Mouse (Mus musculus) left cerebral cortex, postnatal 36 days (tissue): ENCODE results near the gene Atp6v0b. TPM values are rescaled to one million over a fixed set of nuclear protein-coding genes. Genes with fewer than 3 reads are reported as not detected.

Experiments used
- DNase-seq, 2 experiments: peaks; one replicate each; pipeline ENCODE4 v3.0.0; 2021 to 2022; ENCODE audit warnings: low spot score in 2 of 2, mixed read lengths in 1 of 2
- intact Hi-C: fragments of 180-260 bp; cut with DNase I; formaldehyde crosslinking; loops from one replicate; pipeline ENCODE4 v1.15.1; 2025
- total RNA-seq, 2 experiments: library from RNA; stranded (reverse); gene quantifications; 2 replicates each; pipeline ENCODE4 v1.2.3; 2021

Gene Atp6v0b
- total RNA-seq, 2 experiments from 2014 or later = 432 to 445 TPM

DNA sequence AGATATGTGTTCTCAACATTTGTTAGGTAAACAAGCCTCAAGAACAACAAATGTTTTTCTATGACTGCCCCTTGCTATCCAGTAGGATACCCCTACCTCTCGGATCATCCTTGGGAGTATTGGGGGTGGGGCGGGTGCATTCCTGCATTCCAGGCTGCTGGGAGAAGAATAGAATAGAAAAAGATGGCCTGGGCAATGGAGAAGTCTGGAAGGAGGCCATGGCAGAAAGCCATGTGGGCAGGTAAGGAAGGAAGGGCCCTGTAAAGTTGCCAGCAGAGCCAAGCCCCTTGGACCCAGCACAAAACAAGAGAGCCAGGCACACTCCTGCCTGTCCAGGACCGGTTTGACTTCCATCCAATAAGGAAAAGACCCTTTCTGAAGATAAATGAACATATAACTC lies 26.3 kb upstream of the Atp6v0b start:
- intact Hi-C loops = loop anchor here (10.0 kb wide), 1 partner anchor 381 kb away; the partner anchor contains the start of gene Ptprf
- DNase-seq = no peak

DNA sequence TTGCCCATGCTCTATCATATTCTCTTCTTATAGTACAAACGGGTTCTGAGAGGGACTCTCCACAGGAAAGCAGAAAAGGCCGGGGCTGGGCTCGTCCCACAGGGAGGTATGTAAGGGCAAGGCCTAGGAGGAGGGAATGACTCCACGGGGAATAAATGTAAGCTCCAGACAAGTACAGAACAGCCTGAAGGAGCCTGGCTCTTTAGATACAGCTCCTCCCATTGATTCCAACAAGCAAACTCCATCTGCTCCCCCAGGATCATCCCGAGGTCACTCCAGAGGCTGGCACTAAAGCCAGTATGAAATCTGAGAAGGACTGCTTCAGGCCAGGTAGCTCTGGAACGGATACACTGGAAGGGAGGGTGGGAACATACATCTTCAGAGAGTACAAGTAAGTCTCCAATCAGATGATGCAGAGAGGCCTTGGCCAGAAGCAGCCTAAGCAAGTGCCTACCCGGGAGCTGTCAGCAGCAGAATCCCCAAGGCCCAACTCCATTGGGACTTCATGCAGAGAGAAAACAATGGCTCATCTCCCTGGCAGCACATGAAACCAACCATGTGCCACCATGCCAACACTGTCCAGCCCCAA lies 25.6 kb upstream of the Atp6v0b start:
- intact Hi-C loops = loop anchor here (10.0 kb wide), 1 partner anchor 382 kb away; the partner anchor contains the start of gene Ptprf
- no peak for DNase-seq

DNA sequence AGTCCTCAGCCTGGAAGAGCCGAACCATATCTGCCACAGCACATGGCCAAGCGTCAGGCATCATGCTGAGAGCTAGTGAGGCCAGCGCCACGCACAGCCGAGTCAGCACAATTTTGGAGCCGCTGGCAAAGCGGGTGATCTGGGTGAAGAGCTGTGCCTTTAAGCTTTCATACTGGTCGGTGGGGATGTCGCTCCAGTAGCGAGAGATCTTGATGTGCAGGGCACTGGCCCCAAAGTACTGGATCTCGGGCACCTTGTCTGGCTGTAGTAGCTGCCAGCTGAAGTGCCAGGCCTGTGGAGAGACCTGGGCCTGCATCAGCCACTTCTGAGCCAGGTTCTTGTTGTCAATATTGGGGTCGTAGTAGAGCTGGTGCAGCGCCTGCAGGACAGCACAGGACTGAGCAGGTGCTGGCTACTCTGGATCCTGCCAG lies 25.0 kb upstream of the Atp6v0b start:
- intact Hi-C loops = loop anchor here (10.0 kb wide), 1 partner anchor 383 kb away; the partner anchor contains the start of gene Ptprf
- DNase-seq = no peak

DNA sequence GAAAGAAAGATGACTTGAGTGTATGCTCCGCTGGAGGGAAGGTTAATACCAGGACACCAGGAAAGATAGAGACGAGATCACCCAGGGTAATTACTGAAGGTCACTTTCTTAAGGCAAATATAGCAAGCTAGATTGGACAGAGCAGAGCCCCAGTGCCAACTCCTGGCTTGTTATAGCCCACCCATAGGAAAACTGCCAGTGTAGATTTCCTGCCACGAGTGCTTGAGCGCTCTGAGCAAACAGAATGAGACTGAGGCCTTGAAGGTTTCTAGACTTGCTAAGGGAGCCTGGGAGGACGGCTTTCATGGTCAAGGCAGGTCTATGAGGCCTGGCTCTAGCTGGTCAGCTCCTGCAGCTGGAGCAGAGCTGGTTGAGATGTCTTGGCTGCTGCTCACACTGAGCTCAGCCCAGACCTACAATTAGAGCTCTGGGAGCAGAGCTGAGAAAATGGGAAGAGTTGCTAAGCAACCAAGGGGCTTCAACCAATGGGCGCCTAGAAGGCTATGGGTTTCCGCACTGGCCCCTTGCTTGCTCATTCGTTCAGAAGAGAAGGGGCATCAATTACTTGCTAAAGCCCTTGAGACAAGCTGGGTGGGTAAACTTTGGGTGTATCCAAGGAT lies 21.8 kb upstream of the Atp6v0b start:
- DNase-seq = peak; percentile 40 to 43
- intact Hi-C loops = no loop called here

DNA sequence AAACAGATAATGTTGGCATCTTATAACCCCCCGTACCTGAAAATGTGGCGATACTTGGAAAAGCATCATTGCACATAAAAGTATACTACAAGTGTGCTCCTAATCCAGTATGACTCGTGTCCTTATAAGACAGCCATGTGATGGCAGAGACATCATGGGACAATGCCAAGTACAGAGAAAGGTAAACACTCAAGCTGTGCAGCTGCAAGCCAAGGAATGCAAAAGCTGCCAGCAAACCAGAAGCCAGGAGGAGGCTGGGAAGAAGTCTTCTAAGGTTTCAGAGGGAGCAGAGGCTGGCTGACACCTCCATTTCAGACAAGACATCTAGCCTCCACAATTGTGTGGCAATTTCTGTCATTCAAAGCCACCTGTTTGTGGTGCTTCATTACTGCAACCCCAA lies 19.1 kb upstream of the Atp6v0b start:
- intact Hi-C loops = no loop called here
- DNase-seq = no peak

DNA sequence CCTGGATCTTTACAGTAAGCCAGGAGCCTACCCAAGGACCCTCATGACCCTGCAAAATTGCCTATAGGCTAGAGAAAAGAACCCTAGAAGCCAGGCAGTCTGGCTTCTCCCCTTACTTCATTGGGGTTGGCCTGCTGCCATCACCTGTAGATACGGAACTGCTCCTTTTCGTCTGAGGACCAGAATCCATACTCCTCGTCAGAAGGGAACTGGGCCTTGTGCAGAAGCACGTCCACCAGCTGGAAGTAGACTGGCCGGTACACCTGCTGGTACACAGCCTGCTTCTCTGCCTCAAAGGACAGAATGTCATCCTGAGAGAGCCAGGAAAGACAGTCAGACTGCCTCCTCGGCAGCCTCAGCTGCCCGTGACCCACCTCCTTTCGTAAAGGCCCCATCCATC lies 17.6 kb upstream of the Atp6v0b start:
- no peak for DNase-seq
- intact Hi-C loops = no loop called here

DNA sequence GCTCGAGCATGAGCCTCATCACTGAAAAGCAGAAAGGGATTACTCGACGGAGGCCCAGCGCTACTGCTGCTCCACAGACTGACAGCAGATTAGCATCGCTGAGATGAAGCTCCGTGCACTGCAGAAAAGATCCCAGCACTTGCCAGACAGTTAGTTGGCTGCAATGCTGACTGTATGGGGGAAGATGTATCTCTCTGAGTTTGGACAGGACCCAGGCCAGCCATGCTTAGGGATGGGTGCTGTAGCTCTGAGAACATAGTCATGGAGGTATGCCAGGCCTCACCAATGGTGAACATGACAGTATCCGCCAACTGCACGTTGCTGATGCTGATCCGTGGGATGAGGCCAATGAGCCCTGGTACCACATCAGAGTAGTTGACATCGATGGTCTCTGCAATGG lies 17.0 kb upstream of the Atp6v0b start:
- peak; percentile 66 to 67 for DNase-seq
- intact Hi-C loops = no loop called here

DNA sequence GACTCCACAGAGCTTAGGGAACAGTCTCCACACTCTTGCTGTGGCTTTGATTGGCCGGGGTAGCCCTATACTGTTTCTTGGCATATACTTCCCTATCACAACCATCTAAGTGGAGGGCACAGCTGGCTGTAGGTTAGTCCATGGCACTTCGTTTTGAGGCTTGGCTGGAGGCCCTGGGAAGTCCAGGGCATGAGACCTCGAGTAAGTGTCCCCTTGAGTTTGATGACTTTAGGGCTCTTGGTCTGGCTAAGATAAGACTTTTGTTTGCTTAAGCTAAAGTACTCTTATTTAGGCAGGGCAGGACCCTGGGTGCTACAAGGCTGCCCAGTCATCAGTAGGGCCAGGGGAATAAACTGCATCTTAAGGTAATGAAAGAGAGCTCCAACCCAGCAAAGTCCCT lies 11.0 kb upstream of the Atp6v0b start:
- no peak for DNase-seq
- intact Hi-C loops = no loop called here

DNA sequence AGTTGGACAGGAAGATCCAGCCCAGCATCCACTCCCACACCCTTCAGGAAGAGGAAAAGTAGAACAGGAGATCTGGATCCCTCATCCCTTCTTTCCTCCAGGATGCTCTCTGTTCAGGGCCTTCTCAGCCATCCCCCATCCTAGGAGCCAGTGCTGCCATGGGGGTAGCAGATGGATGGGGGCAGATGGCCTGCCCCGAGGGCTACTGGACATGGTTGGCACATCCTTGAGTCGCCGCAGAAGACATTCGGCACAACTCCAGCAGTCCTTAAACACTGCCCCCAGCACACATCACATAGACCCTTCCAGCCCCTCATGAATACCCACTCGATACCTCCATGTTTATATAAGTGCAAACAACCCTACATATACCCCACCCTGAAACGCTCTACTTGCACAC lies 8.9 kb upstream of the Atp6v0b start:
- no peak for DNase-seq
- intact Hi-C loops = no loop called here

DNA sequence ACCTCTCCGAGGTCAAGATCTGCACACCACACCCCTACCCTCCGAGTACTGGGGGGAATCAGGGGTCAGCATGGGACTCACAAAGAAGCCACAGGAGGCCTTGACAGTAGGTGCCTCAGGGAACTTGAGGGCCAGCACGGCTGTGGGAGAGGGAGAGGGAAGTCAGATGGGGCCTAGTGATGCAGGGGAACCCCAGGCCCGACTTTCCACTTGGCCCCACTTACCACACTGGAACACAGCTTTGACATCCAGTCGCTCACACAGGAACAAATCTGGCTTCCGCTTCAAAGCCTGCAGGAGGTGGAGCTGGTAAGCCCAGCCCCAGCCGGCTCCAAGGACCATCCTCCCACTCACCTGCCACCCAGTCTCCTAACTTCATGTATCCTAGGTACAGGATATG lies 8.2 kb upstream of the Atp6v0b start:
- intact Hi-C loops = no loop called here
- DNase-seq = no peak

DNA sequence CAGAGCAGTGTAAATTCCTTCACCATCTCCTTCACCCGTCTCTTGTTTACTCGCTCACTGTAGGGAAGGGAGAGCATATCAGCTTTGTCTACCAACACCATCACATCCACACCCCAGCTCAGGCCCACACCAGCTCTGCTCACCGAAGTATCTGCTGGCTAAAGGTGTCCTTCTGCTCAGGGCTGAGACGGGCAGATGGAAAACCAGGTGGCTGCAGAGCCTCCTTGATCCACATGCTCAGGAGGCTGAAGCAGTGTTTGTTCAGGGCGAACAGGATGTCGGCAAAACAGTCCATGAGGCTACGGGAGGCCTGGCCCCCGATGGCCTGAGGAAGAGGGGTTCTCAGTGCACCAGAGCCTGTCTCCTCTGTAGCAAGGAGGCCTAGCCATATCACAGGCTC lies 7.5 kb upstream of the Atp6v0b start:
- DNase-seq = no peak
- intact Hi-C loops = no loop called here

DNA sequence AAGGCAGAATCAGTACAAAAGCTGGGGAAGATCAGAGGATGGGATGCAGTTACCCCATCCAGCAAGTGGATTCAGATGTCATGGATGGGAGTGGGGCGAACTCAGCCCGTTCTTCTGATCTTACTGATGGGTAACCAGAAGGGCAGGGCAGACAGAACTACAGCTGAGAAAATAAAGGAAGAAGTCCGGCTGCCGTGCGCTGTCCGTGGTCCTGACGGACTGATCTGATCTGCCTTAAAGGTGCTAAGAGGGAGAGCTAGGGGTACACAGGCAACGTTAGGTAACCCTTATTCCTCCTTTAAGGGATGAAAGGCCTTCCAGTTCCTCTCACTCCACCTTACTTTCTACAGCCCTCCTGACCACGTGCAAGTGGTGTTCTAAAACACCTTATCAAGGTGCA lies 6.2 kb upstream of the Atp6v0b start:
- DNase-seq = no peak
- intact Hi-C loops = no loop called here

DNA sequence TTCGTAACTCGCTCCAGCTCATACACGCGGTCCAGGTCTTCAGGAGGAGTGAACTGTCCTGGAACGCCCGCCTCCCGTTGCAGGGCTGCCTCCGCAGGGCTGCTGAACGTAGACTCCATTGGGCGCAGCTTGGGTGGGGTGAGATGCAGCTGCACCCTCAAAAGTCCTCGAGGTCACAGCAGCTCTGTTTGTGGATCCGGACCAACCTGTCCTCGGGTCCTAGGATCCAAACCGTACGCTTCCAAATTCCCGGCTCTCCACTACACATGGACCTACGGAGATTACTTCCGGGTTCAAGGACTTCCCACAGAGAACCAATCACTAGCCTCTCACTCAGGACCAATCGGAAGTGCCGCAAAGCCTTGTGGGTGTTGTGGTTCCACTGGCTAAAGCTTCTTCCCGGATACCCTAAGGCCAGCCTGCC lies 4.6 kb upstream of the Atp6v0b start, which contains the start of gene Dph2:
Gene Dph2 (minus strand): TSS at position 295 of the 424 bp plus-strand sequence.
- intact Hi-C loops = no loop called here
- DNase-seq = peak; percentile 77 to 82

DNA sequence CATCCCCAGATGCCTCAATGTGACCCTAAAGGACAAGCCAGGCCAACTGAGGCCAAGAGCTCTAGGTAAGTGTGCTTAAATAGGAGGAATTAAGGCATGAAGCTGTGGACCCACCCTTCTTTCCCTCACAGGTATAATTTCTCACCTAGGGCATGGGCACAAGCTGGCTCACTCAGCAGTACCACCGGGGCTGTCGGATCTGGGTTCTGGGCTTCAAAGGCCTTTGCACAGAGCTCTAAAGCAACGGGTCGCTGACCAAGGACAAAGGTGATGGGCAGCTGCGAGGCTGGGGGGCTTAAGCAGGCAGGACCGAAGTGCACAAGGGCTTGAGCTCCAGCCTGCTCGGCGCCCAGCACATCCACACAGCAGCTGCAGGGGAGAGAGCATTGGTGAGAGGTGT lies 3.6 kb upstream of the Atp6v0b start:
- no peak for DNase-seq
- intact Hi-C loops = no loop called here

DNA sequence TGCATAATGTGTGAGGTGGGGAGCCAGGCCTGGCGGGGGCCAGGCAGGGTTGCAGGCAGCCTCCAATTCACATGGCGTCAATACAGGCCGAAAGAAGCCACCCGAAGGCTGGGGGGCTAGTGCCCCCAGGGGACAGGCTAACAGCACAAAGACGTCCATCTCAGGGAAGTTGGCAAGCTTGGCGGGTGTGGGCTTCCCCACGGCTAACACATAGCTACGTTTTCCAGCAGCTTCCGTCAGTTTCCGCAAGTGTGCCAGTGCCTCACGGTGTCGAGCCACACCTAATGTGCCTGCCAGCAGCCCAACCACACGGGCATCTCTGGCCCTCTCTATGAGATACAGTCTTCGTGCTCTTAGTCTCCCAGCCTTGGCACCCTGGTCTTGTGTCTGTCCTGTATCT lies 2.9 kb upstream of the Atp6v0b start:
- intact Hi-C loops = no loop called here
- DNase-seq = no peak

DNA sequence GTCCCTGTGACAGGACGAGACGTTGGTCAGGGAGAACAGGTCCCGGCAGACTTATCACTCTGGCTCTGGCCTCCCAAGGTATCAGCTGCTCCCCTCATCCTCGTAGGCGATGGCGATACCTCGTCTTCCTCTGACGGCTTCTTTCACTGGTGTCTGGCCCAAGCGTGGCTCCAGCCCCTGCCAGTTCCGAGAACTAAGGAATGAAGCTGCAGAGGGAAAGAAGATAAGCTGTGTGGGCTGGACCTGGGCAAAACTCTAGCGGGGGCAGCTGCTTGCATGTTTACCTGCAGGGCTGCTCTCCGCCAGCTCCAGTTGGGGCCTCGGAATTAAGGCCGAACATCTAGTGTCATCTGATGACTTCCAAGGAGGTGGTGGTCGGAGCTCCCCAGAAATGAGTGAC lies 2.3 kb upstream of the Atp6v0b start:
- no peak for DNase-seq
- intact Hi-C loops = no loop called here

DNA sequence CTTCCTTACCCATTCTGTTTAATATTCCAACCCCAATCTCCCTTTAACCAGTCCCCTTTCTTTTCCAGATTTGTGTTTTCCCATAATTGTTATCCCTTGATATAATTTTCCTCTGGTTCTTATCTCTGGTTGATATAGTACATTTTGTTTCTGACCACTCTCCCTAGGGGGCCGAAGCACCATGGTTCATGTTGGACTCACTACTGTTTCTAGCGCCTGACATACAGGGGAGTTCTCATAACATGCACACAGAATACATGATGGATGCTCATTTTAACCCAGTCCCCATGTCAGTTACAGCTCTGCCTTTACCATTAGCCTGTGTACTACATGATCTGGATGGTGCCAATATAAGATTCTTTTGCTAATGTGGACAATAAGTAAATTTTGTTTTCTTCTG lies 787 bp upstream of the Atp6v0b start:
- intact Hi-C loops = loop anchor here (2.0 kb wide), 1 partner anchor 27 kb away; the partner anchor contains the start of gene Ipo13
- DNase-seq = no peak

DNA sequence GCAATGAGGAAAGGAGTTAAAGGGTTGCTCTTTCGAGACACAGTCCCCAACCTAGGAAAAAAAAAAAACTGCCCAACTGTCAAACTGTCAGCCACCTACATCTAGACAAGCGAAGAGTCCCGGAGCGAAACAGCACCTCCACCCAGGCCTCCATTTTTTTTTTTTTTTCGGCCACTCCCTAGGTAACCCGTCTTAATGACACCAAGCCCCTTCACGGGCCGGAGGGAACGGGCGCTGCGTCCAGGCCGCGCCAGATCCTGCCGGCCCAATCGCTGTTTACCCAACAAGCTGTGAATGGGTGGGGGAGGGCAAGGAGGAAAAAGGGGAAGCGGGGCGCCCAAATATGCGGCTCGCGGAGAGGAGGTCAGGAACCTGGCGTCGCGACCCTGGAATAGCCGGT lies 489 bp downstream of the Atp6v0b start:
- intact Hi-C loops = loop anchor here (2.0 kb wide), 1 partner anchor 28 kb away; the partner anchor contains the start of gene Ipo13
- no peak for DNase-seq

DNA sequence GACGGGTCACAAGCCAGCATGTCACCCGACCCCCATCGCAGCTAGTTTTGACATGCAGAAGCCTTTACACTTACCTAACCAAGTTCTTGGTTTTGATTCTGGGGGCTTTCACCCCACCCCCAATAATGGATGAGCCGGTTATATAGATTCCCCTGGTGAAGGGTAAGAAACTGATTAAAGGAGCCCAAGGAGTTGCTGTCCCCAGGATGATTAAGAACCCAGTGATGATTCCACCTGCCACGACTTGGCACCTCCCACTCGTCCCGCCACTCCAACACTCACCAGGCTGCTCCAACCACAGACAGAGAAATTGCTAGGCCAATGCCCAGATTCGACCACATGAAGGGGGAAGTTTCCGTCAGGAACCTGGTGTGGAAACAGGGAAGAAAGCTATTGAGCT lies 1.1 kb downstream of the Atp6v0b start:
- no peak for DNase-seq
- intact Hi-C loops = loop anchor here (2.0 kb wide), 1 partner anchor 29 kb away; the partner anchor contains the start of gene Ipo13

DNA sequence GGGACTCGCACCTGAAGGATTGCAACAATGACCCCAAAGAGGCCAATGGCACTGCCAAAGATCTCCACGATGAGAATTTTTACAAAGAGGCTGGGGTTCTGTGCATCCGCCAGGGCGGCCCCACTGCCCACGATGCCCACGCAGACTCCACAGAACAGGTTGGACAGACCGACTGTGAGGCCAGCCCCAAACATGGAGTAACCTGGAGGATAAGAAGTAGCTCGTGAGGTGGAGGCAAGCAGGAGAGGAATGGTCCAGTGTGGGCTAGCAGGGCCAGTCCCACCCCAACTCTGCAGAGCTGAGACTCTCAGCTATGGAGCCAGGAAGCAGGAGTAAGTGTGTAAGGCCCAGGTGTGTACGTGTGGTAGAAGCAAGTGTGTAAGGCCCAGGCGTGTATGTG lies 2.0 kb downstream of the Atp6v0b start:
- intact Hi-C loops = no loop called here
- DNase-seq = no peak

DNA sequence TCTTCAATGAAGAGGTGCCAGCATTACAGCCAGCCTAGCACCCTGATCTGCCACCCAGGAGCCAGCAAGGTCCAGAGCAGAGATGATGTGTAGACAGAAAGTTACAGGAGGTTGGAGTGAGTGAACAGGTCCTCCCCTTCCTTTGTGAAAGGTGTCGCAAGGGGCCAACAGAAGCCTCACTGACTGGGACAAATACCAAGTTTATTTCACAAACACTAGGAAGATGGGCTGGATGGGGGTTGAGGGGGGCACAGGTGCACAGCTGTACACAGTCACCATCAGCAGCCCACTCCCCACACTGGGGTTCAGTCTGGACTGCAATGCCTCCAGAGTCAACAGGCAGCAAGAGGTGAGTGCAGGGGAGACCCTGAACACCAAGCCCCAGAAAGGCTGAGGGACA lies 3.0 kb downstream of the Atp6v0b start:
- no peak for DNase-seq
- intact Hi-C loops = no loop called here
